Comparison of ENCODE assay signal across 22 mouse cellular contexts in genomic region chr4:119447261-119447660, GRCm38 (mm10). TPM values are rescaled to one million over a fixed set of nuclear protein-coding genes. Genes with fewer than 3 reads are reported as not detected.
DNase-seq lines count a peak whose midpoint lies in the region; ATAC-seq lines count a peak whose summit lies in the region.
"Had no signal": no experiment of that assay in that cellular context is flagged by ENCODE, and none has a peak within 500 bp of the region (broad histone marks: within the 10 kb centered on the region; RNA-seq: fewer than 3 reads in every experiment).

No protein-coding gene starts in this region.

- H3K9me3 ChIP-seq in kidney, embryonic 16.5 days (ENCODE audit: low read length), result no peaks in the 10 kb centered on the region
- H3K9me3 ChIP-seq in kidney, embryonic 15.5 days (replicated peaks), result no peaks in the 10 kb centered on the region
- H3K9me3 ChIP-seq: embryonic facial prominence, embryonic 13.5 days; embryonic facial prominence, embryonic 15.5 days; forebrain, embryonic 10.5 days; forebrain, embryonic 12.5 days had no signal

- no peak overlapping the region for H3K4me2 ChIP-seq in kidney, embryonic 16.5 days (replicated peaks; ENCODE audit: low read depth, low read length)
- H3K4me2 ChIP-seq in kidney, embryonic 15.5 days, result no peak overlapping the region
- H3K4me2 ChIP-seq: embryonic facial prominence, embryonic 13.5 days; embryonic facial prominence, embryonic 15.5 days; forebrain, embryonic 12.5 days had no signal

- no peaks in the 10 kb centered on the region for H3K36me3 ChIP-seq in kidney, embryonic 16.5 days (ENCODE audit: insufficient read depth, low read length)
- no peaks in the 10 kb centered on the region for H3K36me3 ChIP-seq in kidney, embryonic 15.5 days
- H3K36me3 ChIP-seq: embryonic facial prominence, embryonic 13.5 days; embryonic facial prominence, embryonic 15.5 days; forebrain, embryonic 10.5 days; forebrain, embryonic 12.5 days had no signal

- WGBS in kidney, embryonic 16.5 days, result 93% methylated on average over 6 of the region's 6 CpGs
- WGBS in kidney, embryonic 15.5 days, result 93% methylated on average over 6 of the region's 6 CpGs

- H3K4me1 ChIP-seq in kidney, embryonic 16.5 days (ENCODE audit: insufficient read depth, low read length), result 0 out of 2 replicates have a peak, but pooled peaks cover 4% of the 10 kb centered on the region
- H3K4me1 ChIP-seq in kidney, embryonic 15.5 days, result peaks cover 4% of the 10 kb centered on the region
- H3K4me1 ChIP-seq: embryonic facial prominence, embryonic 13.5 days; embryonic facial prominence, embryonic 15.5 days; forebrain, embryonic 12.5 days had no signal

- no peak overlapping the region for H3K4me3 ChIP-seq in kidney, embryonic 16.5 days (ENCODE audit: low read length)
- H3K4me3 ChIP-seq in kidney, embryonic 15.5 days (replicated peaks), result no peak overlapping the region
- H3K4me3 ChIP-seq: embryonic facial prominence, embryonic 13.5 days; embryonic facial prominence, embryonic 15.5 days; erythroblast, embryonic 14.5 days; forebrain, embryonic 10.5 days; forebrain, embryonic 12.5 days had no signal

- H3K27ac ChIP-seq in kidney, embryonic 16.5 days (ENCODE audit: low read length), result no peak overlapping the region
- H3K27ac ChIP-seq in kidney, embryonic 15.5 days, result no peak overlapping the region
- H3K27ac ChIP-seq: embryonic facial prominence, embryonic 13.5 days; embryonic facial prominence, embryonic 15.5 days; forebrain, embryonic 10.5 days; forebrain, embryonic 12.5 days had no signal

- no peak for ATAC-seq in kidney, embryonic 16.5 days (ENCODE audit: low FRiP score, low TSS enrichment)
- ATAC-seq in kidney, embryonic 15.5 days (replicated peaks; ENCODE audit: low FRiP score), result no peak
- ATAC-seq: forebrain, embryonic 14.5 days had no signal

- H3K27me3 ChIP-seq in kidney, embryonic 16.5 days (ENCODE audit: insufficient read depth, low read length), result no peaks in the 10 kb centered on the region
- no peaks in the 10 kb centered on the region for H3K27me3 ChIP-seq in kidney, embryonic 15.5 days
- H3K27me3 ChIP-seq: embryonic facial prominence, embryonic 13.5 days; embryonic facial prominence, embryonic 15.5 days; forebrain, embryonic 12.5 days had no signal

- DNase-seq in kidney, adult 11 months, result peak; percentile 43
- DNase-seq in kidney, postnatal 4 days, result no peak
- peak; percentile 41 to 46 for DNase-seq in kidney, adult 8-10 months
- peak; percentile 23 to 35 for DNase-seq in kidney, postnatal 36 days
- DNase-seq: adrenal gland, postnatal 25 days; cerebellum, adult 11 months; cerebellum, adult 18-20 months; cerebellum, adult 8-10 months; cerebellum, adult 9-11 months; cerebellum, postnatal 14 days; cerebellum, postnatal 36 days; embryo, embryonic 11 days had no signal

- no peak overlapping the region for H3K9ac ChIP-seq in kidney, embryonic 16.5 days (replicated peaks; ENCODE audit: low read length)
- H3K9ac ChIP-seq in kidney, embryonic 15.5 days, result no peak overlapping the region
- H3K9ac ChIP-seq: embryonic facial prominence, embryonic 13.5 days; embryonic facial prominence, embryonic 15.5 days; forebrain, embryonic 12.5 days had no signal

RNA-seq across cellular contexts. Expression of gene Zmynd12, which starts 24.6 kb away (rescaled TPM):
- polyA plus RNA-seq in kidney, embryonic 16.5 days (2015; fragmentation: Nextera tagmentation; extraction: Ambion mirVana), result 0.75 and 0.87 TPM in 2 replicates
- 0.44 and 0.51 TPM in 2 replicates for polyA plus RNA-seq in kidney, embryonic 15.5 days (2015; fragmentation: Nextera tagmentation; extraction: Ambion mirVana)
- polyA plus RNA-seq: C2C12; embryonic facial prominence, embryonic 11.5 days; embryonic facial prominence, embryonic 13.5 days; erythroblast, embryonic 14.5 days; forebrain, embryonic 12.5 days had no signal

RNA-seq across cellular contexts. Expression of gene Ppcs, which starts 25.0 kb away (rescaled TPM):
- 49.0 and 52.8 TPM in 2 replicates for polyA plus RNA-seq in kidney, embryonic 16.5 days (2015; fragmentation: Nextera tagmentation; extraction: Ambion mirVana)
- 41.6 and 44.1 TPM in 2 replicates for polyA plus RNA-seq in kidney, embryonic 15.5 days (2015; fragmentation: Nextera tagmentation; extraction: Ambion mirVana)

RNA-seq across cellular contexts. Expression of gene Ccdc30, which starts 31.9 kb away (rescaled TPM):
- polyA plus RNA-seq in kidney, embryonic 16.5 days (2015; fragmentation: Nextera tagmentation; extraction: Ambion mirVana), result 7.5 TPM in 2 replicates
- 6.6 and 6.8 TPM in 2 replicates for polyA plus RNA-seq in kidney, embryonic 15.5 days (2015; fragmentation: Nextera tagmentation; extraction: Ambion mirVana)
- polyA plus RNA-seq: erythroblast, embryonic 14.5 days had no signal

RNA-seq across cellular contexts. Expression of gene Rimkla, which starts 45.2 kb away (rescaled TPM):
- polyA plus RNA-seq in kidney, embryonic 16.5 days (2015; fragmentation: Nextera tagmentation; extraction: Ambion mirVana), result 1.8 and 2.2 TPM in 2 replicates
- 1.9 and 2.4 TPM in 2 replicates for polyA plus RNA-seq in kidney, embryonic 15.5 days (2015; fragmentation: Nextera tagmentation; extraction: Ambion mirVana)
- polyA plus RNA-seq: C2C12; erythroblast, embryonic 14.5 days had no signal

Comparison
In these comparisons a context has a peak if more than half of its experiments do, and no peak if none do; other contexts are left out.
1. DNase-seq: peak in kidney, adult 11 months (single experiment), kidney, adult 8-10 months (2 of 2) and kidney, postnatal 36 days (2 of 2); none in kidney, postnatal 4 days (0 of 2).